Mouse (Mus musculus): ENCODE results near the gene Dgkq.

- no peak for TF ChIP-seq CTCF (IDR thresholded peaks at IDR 0.05; ENCODE audit: insufficient read depth, low read depth, low read length)
- TF ChIP-seq POLR2A (IDR thresholded peaks at IDR 0.05; ENCODE audit: insufficient read depth, low read depth, low read length), result no peak
Measured at GRCm38 (mm10) chr5:108650341-108650740, 19.1 kb downstream of the Dgkq start.
